ENCODE assay signal across 7 mouse cellular contexts in genomic region chr13:52711713-52712369, GRCm38 (mm10).
DNase-seq lines count a peak whose midpoint lies in the region; ATAC-seq and TF ChIP-seq lines count a peak whose summit lies in the region.

No protein-coding gene starts in this region.

- no peaks in the 10 kb centered on the region for H3K27me3 ChIP-seq in intestine, embryonic 14.5 days (replicated peaks; ENCODE audit: control insufficient read depth, insufficient read depth, low read length)
- H3K27me3 ChIP-seq in midbrain, embryonic 11.5 days (ENCODE audit: control insufficient read depth, insufficient read depth, low read length), result no peaks in the 10 kb centered on the region
- no peaks in the 10 kb centered on the region for H3K27me3 ChIP-seq in small intestine, adult 2 months (ENCODE audit: control insufficient read depth, insufficient read depth, low read length)

- no peak for TF ChIP-seq POLR2A in small intestine, adult 2 months (IDR thresholded peaks at IDR 0.05; ENCODE audit: low read depth, low read length)

- H3K36me3 ChIP-seq in intestine, embryonic 14.5 days (ENCODE audit: control insufficient read depth, insufficient read depth, low read length), result no peaks in the 10 kb centered on the region
- no peaks in the 10 kb centered on the region for H3K36me3 ChIP-seq in midbrain, embryonic 11.5 days (ENCODE audit: control insufficient read depth, insufficient read depth, low read length)
- no peaks in the 10 kb centered on the region for H3K36me3 ChIP-seq in small intestine, adult 2 months (ENCODE audit: control insufficient read depth, insufficient read depth, low read length)

- no peaks in the 10 kb centered on the region for H3K9me3 ChIP-seq in intestine, embryonic 14.5 days (ENCODE audit: control insufficient read depth, low read length)
- H3K9me3 ChIP-seq in midbrain, embryonic 11.5 days (ENCODE audit: control insufficient read depth, low read length), result no peaks in the 10 kb centered on the region

- peak; percentile 77 to 95 for DNase-seq in adrenal gland, adult (ENCODE audit: inconsistent age in 2 of 2, low spot score in 1 of 2)
- DNase-seq in cerebellum, postnatal 25 days, result peak; percentile 70 to 85
- DNase-seq in gastrocnemius, adult 8-10 months (ENCODE audit: low spot score in 2 of 2), result peak; percentile 62 to 73
- DNase-seq in intestine, embryonic 14.5 days (ENCODE audit: low spot score), result peak; percentile 92
- DNase-seq in left cerebral cortex, adult 9 months (ENCODE audit: low spot score in 2 of 2), result peak; percentile 38 to 86
- peak; percentile 96 for DNase-seq in midbrain, embryonic 11.5 days (ENCODE audit: low spot score, missing footprints)

- H3K9ac ChIP-seq in intestine, embryonic 14.5 days (ENCODE audit: low read length), result no peak overlapping the region
- H3K9ac ChIP-seq in midbrain, embryonic 11.5 days (ENCODE audit: low read length), result no peak overlapping the region

- no peaks in the 10 kb centered on the region for H3K4me1 ChIP-seq in intestine, embryonic 14.5 days (replicated peaks; ENCODE audit: control insufficient read depth, insufficient read depth, low read length)
- H3K4me1 ChIP-seq in midbrain, embryonic 11.5 days (ENCODE audit: control insufficient read depth, insufficient read depth, low read length), result no peaks in the 10 kb centered on the region
- H3K4me1 ChIP-seq in small intestine, adult 2 months (ENCODE audit: control insufficient read depth, insufficient read depth, insufficient read length, low read length), result peaks cover 2% of the 10 kb centered on the region; the same call in 1 of the 2 replicates

- H3K4me2 ChIP-seq in intestine, embryonic 14.5 days (ENCODE audit: low read length), result no peak overlapping the region
- no peak overlapping the region for H3K4me2 ChIP-seq in midbrain, embryonic 11.5 days

- peak; percentile 77; the same call in 1 of the 2 replicates for TF ChIP-seq CTCF in small intestine, adult 2 months (IDR thresholded peaks at IDR 0.05; ENCODE audit: extremely low read depth, insufficient read length, insufficient replicate concordance, low read depth, low read length)

- 28% methylated on average over 9 of the region's 9 CpGs for WGBS in intestine, embryonic 14.5 days
- 44% methylated on average over 9 of the region's 9 CpGs for WGBS in midbrain, embryonic 11.5 days
- WGBS in small intestine, adult 2 months, result 20% methylated on average over 9 of the region's 9 CpGs

- H3K4me3 ChIP-seq in intestine, embryonic 14.5 days (ENCODE audit: low read depth, low read length), result no peak overlapping the region
- H3K4me3 ChIP-seq in midbrain, embryonic 11.5 days (ENCODE audit: low read depth, low read length), result no peak overlapping the region
- H3K4me3 ChIP-seq in small intestine, adult 2 months (ENCODE audit: low read depth, low read length), result no peak overlapping the region

- ATAC-seq in intestine, embryonic 14.5 days (replicated peaks; ENCODE audit: low FRiP score, low TSS enrichment, low read depth), result peak; percentile 79
- 0 out of 2 replicates have a peak, but pooled peaks have one; percentile 24 for ATAC-seq in midbrain, embryonic 11.5 days (ENCODE audit: low FRiP score)

- no peak overlapping the region for H3K27ac ChIP-seq in intestine, embryonic 14.5 days (ENCODE audit: low read depth)
- H3K27ac ChIP-seq in midbrain, embryonic 11.5 days (ENCODE audit: low read depth, low read length), result no peak overlapping the region
- H3K27ac ChIP-seq in small intestine, adult 2 months (ENCODE audit: insufficient read depth, low read depth, low read length), result no peak overlapping the region
